Mouse (Mus musculus) midbrain, embryonic 12.5 days (tissue): Measurements from ENCODE around the gene Chrna1. TPM values are rescaled to one million over a fixed set of nuclear protein-coding genes. Genes with fewer than 3 reads are reported as not detected.
A peak's percentile ranks its signal among the peaks of the same experiment; 100 is the strongest.

Experiments used
- ATAC-seq: fragments of 200-750 bp; cut with Nextera tagmentation; 2 replicates; pipeline ENCODE4 v1.8.0; 2017; ENCODE audit warnings: low read depth, moderate TSS enrichment, moderate library complexity; ENCODE audit not compliant: low FRiP score
- H3K27ac ChIP-seq: fragments of 300-500 bp; sonication (generic); replicated peaks from 2 replicates; pipeline ENCODE4 v1.5.1; 2016; ENCODE audit warnings: mild to moderate bottlenecking
- H3K27me3 ChIP-seq: fragments of 300-500 bp; sonication (generic); 2 replicates; pipeline ENCODE4 v1.6.1; 2016; ENCODE audit warnings: mild to moderate bottlenecking
- H3K36me3 ChIP-seq: fragments of 300-500 bp; sonication (generic); 2 replicates; pipeline ENCODE4 v1.6.1; 2016
- H3K4me1 ChIP-seq: fragments of 300-500 bp; sonication (generic); 2 replicates; pipeline ENCODE4 v1.6.1; 2016
- H3K4me2 ChIP-seq: fragments of 300-500 bp; sonication (generic); replicated peaks from 2 replicates; pipeline ENCODE4 v1.6.1; 2016; ENCODE audit warnings: mild to moderate bottlenecking, moderate library complexity
- H3K4me3 ChIP-seq: fragments of 300-500 bp; sonication (generic); 2 replicates; pipeline ENCODE4 v1.5.1; 2016; ENCODE audit warnings: mild to moderate bottlenecking
- H3K9ac ChIP-seq: fragments of 300-500 bp; sonication (generic); replicated peaks from 2 replicates; pipeline ENCODE4 v1.6.1; 2016; ENCODE audit warnings: mild to moderate bottlenecking, moderate library complexity
- H3K9me3 ChIP-seq: fragments of 300-500 bp; sonication (generic); 2 replicates; pipeline ENCODE4 v1.6.1; 2016; ENCODE audit warnings: mild to moderate bottlenecking
- WGBS: fragments of 180-500 bp; shearing (Covaris S2); methylation state at CpG from one replicate; pipeline ENCODE4 v1.1.7; 2016; 5-methylcytosine and 5-hydroxymethylcytosine counted together
- polyA plus RNA-seq: library from polyadenylated mRNA; unstranded; fragments of >200 nt; fragmentation: Nextera tagmentation; extraction: Ambion mirVana; gene quantifications from 2 replicates; pipeline ENCODE4 v1.2.1, GENCODE M21; 2016

The Chrna1 gene
- polyA plus RNA-seq, 1 experiment from 2014 or later = 0.18 TPM

DNA sequence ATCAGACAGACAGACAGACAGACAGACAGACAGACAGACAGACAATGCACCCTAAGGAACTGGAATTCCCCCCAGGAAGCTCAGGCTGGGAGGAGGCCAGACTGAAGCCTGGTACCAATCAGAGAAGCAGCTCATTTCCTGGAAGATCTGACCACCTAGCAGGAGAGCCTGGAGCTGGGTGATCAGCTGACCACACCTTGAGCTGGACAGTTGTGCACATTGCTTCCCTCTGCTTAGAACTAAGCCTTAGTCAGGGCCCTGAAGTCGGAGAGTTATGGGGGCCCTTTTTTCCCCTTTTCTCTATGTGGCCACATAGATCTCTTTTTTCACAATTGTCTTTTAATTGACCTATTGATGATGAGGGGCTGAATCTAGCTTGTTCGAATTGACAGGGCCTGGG, 27.0 kb upstream of the Chrna1 start:
- Histone ChIP-seq H3K36me3 (peaks cover 20% of the 10 kb centered on the region), H3K4me1 (0 out of 2 replicates have a peak, but pooled peaks cover 3% of the 10 kb centered on the region), H3K9me3 (no peaks in the 10 kb centered on the region), H3K4me2 (no peak overlapping the region), H3K27ac (no peak overlapping the region), H3K9ac (no peak overlapping the region), H3K27me3 (no peaks in the 10 kb centered on the region), H3K4me3 (no peak overlapping the region)
- ATAC-seq = no peak
- 66% methylated on average over 2 of the region's 2 CpGs for WGBS

DNA sequence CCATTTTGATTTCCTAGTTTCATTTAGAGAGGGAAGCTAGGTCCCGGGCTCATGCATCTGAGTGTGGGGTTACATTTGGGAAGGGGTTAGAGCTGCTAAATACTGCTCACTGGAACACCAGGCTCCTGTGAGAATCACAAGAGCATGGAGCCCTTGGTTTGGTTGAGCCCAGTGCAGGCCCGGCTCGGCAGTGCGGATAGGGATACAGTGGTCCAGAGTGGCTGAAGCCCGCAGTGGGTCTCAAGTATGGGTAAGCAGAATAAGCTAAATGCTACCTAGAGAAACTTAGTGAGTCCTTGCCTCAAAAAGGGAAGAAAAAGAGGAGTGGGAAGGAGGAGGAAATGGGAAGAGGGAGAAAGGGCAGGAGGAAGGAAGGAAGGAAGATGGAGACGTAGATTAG, 26.5 kb upstream of the Chrna1 start:
- H3K4me2 ChIP-seq = no peak overlapping the region
- no peaks in the 10 kb centered on the region for H3K27me3 ChIP-seq
- 0 out of 2 replicates have a peak, but pooled peaks cover 3% of the 10 kb centered on the region for H3K4me1 ChIP-seq
- H3K9me3 ChIP-seq = no peaks in the 10 kb centered on the region
- no peak overlapping the region for H3K4me3 ChIP-seq
- ATAC-seq = no peak
- 94% methylated on average over 6 of the region's 6 CpGs for WGBS
- peaks cover 17% of the 10 kb centered on the region; the same call in 1 of the 2 replicates for H3K36me3 ChIP-seq
- H3K9ac ChIP-seq = no peak overlapping the region
- no peak overlapping the region for H3K27ac ChIP-seq

DNA sequence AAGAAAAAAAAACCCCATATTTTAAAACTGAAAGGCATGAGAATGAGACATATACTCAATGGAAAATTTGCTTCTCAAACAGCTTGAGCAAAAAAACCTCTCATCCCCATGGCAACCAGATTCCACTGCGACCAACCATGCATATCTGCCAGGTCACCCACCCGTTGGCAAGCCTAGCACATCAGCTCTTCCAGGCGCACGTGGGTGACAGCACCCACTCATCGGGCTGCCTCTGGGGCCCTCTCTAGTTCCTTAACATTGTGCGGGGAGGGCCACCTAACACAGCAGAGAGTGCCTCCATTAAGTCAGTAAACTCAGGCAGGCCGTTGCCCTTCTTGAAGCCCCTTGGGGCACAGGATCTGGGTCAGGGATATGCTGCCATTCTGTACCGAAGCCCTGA, 24.9 kb upstream of the Chrna1 start:
- no peak overlapping the region for H3K9ac ChIP-seq
- no peak overlapping the region for H3K4me2 ChIP-seq
- peaks cover 4% of the 10 kb centered on the region; the same call in 1 of the 2 replicates for H3K36me3 ChIP-seq
- H3K9me3 ChIP-seq = no peaks in the 10 kb centered on the region
- H3K4me1 ChIP-seq = 0 out of 2 replicates have a peak, but pooled peaks cover 3% of the 10 kb centered on the region
- H3K4me3 ChIP-seq = no peak overlapping the region
- WGBS = 69% methylated on average over 8 of the region's 8 CpGs
- no peak overlapping the region for H3K27ac ChIP-seq
- ATAC-seq = no peak
- H3K27me3 ChIP-seq = no peaks in the 10 kb centered on the region

DNA sequence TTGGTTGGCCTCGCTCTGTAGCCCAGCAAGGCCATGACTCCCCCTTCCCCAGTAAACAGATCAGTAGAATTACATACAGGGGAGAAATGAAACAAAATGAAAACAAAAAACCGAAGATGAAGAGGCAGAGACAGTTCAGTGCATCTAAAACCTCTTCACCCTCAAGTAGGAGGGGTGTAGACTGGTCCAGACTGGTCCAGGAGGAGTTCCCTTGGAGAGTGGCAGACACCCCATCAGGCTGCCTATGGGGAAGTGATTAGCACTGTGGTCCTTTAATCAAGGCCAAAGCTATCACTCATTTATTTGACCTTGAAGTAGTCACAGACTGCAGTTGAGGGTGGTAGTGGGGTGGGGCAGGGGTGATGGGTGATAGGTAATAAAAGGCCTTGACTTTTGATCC, 24.4 kb upstream of the Chrna1 start:
- H3K9ac ChIP-seq = no peak overlapping the region
- no peaks in the 10 kb centered on the region for H3K27me3 ChIP-seq
- ATAC-seq = no peak
- H3K4me3 ChIP-seq = no peak overlapping the region
- 0 out of 2 replicates have a peak, but pooled peaks cover 3% of the 10 kb centered on the region for H3K4me1 ChIP-seq
- H3K27ac ChIP-seq = no peak overlapping the region
- H3K36me3 ChIP-seq = no peaks in the 10 kb centered on the region
- H3K4me2 ChIP-seq = no peak overlapping the region
- WGBS = 89% methylated on average over 2 of the region's 2 CpGs
- no peaks in the 10 kb centered on the region for H3K9me3 ChIP-seq

DNA sequence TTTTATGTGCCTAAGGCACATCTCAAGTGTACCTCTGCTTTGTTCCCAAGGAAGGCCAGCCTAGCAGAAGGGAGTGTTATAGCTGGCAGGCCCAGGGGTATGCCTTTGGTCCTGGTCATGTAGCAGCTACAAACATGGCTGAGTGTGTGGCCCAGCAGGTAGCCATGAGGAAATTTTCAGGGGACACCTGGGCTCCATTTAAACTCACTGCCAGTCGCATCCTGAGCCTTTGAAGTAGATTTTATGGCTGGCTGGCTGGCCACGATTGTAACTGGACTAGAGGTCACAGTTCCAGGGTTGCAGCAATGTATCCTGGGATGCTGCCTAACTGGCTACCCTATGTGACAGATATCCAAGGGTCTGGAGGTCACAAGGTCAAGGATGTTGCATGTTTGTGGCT, 20.5 kb upstream of the Chrna1 start:
- WGBS = 70% methylated on average over 2 of the region's 2 CpGs

DNA sequence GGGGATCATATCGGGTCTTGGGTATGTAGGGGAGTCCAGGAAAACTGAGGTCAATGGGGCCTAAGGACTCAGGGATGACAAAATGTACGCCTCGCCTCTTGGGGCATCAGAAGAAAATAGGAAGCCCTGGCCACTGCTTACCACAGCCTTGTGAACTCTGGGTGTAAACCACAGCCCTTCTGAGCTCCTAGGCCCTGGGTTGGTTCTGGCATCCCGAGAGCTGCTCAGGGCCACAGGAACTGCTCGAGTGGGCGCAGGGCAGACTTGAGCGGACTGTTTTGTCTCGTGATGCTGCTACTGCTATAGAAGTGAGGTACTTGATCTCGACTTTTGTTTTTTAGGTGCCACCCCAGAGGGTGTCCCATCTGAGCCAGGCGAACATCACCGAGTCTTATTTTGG, 17.6 kb upstream of the Chrna1 start:
- no peaks in the 10 kb centered on the region for H3K9me3 ChIP-seq
- no peak overlapping the region for H3K9ac ChIP-seq
- no peaks in the 10 kb centered on the region for H3K36me3 ChIP-seq
- H3K4me1 ChIP-seq = no peaks in the 10 kb centered on the region
- no peak overlapping the region for H3K4me2 ChIP-seq
- no peaks in the 10 kb centered on the region; the same call in 1 of the 2 replicates for H3K27me3 ChIP-seq
- 93% methylated on average over 11 of the region's 11 CpGs for WGBS
- ATAC-seq = no peak
- no peak overlapping the region for H3K27ac ChIP-seq
- H3K4me3 ChIP-seq = no peak overlapping the region

More for the DNA sequence above, 20.5 kb upstream of the Chrna1 start:
- Histone ChIP-seq H3K27me3 (no peaks in the 10 kb centered on the region; the same call in 1 of the 2 replicates), H3K27ac (no peak overlapping the region), H3K4me3 (no peak overlapping the region), H3K9ac (no peak overlapping the region), H3K9me3 (no peaks in the 10 kb centered on the region), H3K4me2 (no peak overlapping the region), H3K4me1 (0 out of 2 replicates have a peak, but pooled peaks cover 3% of the 10 kb centered on the region), H3K36me3 (no peaks in the 10 kb centered on the region)
- ATAC-seq = no peak

DNA sequence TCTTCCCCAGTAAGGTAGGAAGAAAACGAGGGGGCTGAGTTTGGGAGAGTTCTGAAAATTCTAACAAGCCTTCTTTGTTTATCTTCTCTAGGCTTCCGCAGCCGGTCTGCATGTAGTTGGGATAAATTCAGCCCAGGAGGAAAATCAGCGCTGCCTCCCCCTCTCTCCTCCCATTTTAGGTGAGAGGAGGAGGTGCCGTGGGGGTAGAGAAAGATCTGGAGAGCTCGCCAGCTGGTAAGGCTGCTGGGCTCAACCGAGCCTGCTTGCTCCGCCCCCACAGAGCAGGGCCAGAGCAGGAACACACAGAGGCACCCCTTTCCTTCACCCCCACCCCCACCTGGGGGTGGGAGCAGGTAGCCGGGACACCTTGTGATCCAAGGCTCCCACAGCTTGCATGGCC, 16.6 kb upstream of the Chrna1 start:
- Histone ChIP-seq H3K27ac (no peak overlapping the region), H3K4me2 (no peak overlapping the region), H3K4me3 (no peak overlapping the region), H3K4me1 (no peaks in the 10 kb centered on the region), H3K9me3 (no peaks in the 10 kb centered on the region), H3K27me3 (no peaks in the 10 kb centered on the region; the same call in 1 of the 2 replicates), H3K9ac (no peak overlapping the region), H3K36me3 (no peaks in the 10 kb centered on the region)
- 29% methylated on average over 9 of the region's 9 CpGs for WGBS
- no peak for ATAC-seq

DNA sequence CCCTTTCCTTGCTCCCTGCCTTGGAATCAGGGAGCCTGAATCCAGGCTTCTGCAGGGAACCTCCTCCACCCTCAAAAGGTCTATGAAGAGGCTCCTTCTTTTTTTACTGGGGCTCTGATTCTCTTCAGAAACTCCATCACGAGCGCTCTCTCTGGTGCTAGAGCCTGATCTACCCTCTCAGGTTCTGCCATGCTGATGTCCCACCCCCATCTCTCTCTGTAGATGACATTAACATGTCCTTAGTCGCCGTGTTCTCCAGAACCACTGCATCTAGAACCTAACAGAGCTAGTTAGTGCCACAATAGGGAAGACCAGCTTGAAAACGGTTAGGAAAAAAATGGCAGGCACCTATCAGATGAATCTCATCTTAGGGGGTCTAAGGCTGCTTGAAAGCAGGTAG, 16.2 kb upstream of the Chrna1 start:
- H3K4me2 ChIP-seq = no peak overlapping the region
- no peak overlapping the region for H3K4me3 ChIP-seq
- no peak overlapping the region for H3K9ac ChIP-seq
- no peak overlapping the region for H3K27ac ChIP-seq
- no peak for ATAC-seq
- no peaks in the 10 kb centered on the region for H3K36me3 ChIP-seq
- H3K9me3 ChIP-seq = no peaks in the 10 kb centered on the region
- WGBS = 73% methylated on average over 5 of the region's 5 CpGs
- no peaks in the 10 kb centered on the region for H3K4me1 ChIP-seq
- H3K27me3 ChIP-seq = no peaks in the 10 kb centered on the region; the same call in 1 of the 2 replicates

DNA sequence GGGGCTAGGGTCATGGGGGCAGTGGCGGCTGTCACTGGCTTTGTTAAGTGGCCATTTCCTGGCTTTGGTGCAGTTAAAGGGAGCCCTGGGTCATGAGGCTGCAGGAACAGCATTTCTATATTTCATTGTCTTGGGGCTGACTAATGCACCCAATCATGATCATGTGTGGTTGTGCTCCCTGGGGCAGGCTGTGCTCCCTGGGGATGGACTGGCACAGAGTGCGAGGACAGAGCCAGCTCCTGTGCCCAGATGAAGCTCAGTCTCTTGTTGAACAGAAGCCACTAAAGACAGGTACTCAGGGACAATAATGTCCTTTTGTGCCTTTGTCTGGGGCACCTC, 12.9 kb upstream of the Chrna1 start:
- Histone ChIP-seq H3K4me2 (no peak overlapping the region), H3K9ac (no peak overlapping the region), H3K4me3 (no peak overlapping the region), H3K27me3 (peaks cover 13% of the 10 kb centered on the region), H3K4me1 (peaks cover 10% of the 10 kb centered on the region), H3K36me3 (no peaks in the 10 kb centered on the region), H3K27ac (no peak overlapping the region), H3K9me3 (no peaks in the 10 kb centered on the region)
- WGBS = 79% methylated on average over 2 of the region's 2 CpGs
- no peak for ATAC-seq

DNA sequence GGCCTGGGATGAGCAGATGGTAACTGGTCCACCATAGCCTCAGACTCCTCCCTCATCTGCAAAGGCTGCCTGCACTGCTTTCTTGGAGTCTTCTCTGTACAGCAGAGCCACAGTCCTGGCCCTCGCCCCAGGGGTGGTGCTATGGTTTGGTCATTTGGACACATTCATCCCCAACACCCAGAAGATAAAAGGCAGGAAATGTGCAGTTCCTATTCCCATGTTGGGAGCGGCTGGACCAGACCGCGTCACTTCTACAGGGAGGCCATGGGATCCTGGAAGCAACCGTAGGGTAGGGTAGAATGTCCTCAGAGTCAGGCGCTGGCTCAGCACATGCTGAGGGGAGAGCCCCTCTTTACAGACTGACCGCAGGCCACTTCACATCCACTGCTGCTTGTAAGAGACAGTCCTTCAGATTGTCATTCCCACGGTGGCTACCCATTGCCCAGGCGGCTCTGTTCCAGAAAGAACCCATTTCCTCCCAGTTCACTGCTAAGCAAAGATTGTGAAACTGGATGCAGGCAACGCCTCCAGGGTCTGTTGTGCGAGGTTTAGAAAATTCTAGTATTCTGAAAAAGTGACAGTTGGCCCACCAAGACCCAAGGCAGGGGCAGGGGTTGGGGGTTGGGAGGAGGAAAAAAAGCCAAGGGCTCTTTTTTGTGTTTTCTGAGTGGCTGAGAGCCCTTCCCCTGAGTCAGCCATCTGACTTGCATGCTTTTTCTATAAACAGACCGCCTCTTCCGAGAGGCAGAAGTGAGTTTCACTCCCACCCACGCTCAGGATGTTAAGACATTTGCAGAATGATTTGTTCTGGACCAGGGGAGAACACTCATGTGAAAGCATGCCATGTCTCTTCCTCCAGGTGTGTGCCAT, 12.3 kb upstream of the Chrna1 start:
- Histone ChIP-seq H3K4me1 (peaks cover 10% of the 10 kb centered on the region), H3K9ac (no peak overlapping the region), H3K36me3 (no peaks in the 10 kb centered on the region), H3K9me3 (no peaks in the 10 kb centered on the region), H3K4me3 (no peak overlapping the region), H3K4me2 (no peak overlapping the region), H3K27me3 (peaks cover 13% of the 10 kb centered on the region), H3K27ac (no peak overlapping the region)
- no peak for ATAC-seq
- WGBS = 86% methylated on average over 14 of the region's 14 CpGs

DNA sequence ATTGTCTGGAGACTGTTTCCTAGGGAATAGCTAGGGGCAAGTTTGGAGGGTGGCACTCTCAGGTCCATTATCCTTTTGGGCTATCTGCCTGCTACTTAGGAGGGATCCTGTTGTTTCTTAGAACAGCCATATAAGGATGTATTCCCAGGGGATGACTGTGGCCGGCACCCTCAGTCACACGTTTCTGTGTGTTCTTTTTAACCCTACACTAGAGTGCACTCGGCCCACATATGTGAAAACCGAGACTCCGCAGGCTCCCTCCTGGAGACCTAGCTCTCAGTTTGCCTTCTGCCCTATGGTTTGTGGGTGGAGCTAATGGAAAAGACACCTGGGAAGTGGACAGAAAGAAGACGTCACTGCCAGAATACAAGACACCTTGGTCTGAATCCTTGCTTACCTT, 11.1 kb upstream of the Chrna1 start:
- no peak overlapping the region for H3K4me2 ChIP-seq
- WGBS = 54% methylated on average over 6 of the region's 6 CpGs
- no peaks in the 10 kb centered on the region for H3K9me3 ChIP-seq
- peaks cover 10% of the 10 kb centered on the region for H3K4me1 ChIP-seq
- peaks cover 16% of the 10 kb centered on the region for H3K27me3 ChIP-seq
- no peak overlapping the region for H3K27ac ChIP-seq
- H3K9ac ChIP-seq = no peak overlapping the region
- H3K36me3 ChIP-seq = no peaks in the 10 kb centered on the region
- ATAC-seq = no peak
- no peak overlapping the region for H3K4me3 ChIP-seq

DNA sequence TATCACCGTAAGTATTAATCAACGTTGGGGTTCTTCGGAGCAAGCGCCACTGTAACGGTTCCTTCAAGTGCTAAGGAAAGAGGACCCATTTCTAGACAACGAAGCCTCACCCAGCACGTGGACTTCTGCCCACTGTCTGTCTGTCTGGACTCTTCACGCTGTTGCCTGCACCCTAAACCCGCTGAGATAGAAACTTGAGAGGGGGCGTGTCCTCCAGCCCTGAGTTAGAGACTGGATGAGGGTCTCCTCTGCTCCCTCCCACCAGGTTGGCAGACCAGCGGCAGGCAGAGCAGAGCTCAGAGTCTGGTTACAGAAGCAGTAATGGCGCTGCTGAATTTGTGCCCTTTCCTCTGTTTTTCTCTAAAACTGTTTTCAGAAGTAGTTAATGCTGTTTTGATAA, 10.0 kb upstream of the Chrna1 start:
- peaks cover 19% of the 10 kb centered on the region for H3K27me3 ChIP-seq
- H3K9ac ChIP-seq = no peak overlapping the region

More for the DNA sequence above, 10.0 kb upstream of the Chrna1 start:
- H3K4me1 ChIP-seq = peaks cover 11% of the 10 kb centered on the region
- H3K27ac ChIP-seq = no peak overlapping the region
- ATAC-seq = 0 out of 2 replicates have a peak, but pooled peaks have one; percentile 41
- H3K9me3 ChIP-seq = no peaks in the 10 kb centered on the region
- peak overlapping the region; percentile 45 for H3K4me2 ChIP-seq
- no peaks in the 10 kb centered on the region for H3K36me3 ChIP-seq
- H3K4me3 ChIP-seq = peak overlapping the region; percentile 21
- WGBS = 14% methylated on average over 12 of the region's 12 CpGs
